ENCODE assay signal across 20 mouse cellular contexts in the genomic region with DNA sequence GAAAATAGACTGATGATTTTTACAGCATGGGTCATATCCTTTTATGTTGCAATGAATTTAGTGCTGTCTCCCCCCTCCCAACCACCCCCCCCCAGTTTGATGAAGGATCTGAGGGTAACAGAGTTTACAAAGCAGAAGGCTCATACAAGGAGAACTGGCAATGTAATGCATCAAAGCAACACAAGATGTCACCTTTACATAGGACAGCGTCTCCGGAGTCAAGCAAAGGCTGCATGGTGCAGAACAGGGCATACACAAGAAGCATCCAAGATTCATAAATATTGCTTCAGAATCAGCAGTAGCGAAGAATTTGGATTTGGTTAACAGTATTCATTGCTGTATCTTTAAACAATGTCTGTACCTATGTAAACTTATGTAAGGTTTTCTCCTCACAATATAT.
A peak's percentile ranks its signal among the peaks of the same experiment; 100 is the strongest.
DNase-seq lines count a peak whose midpoint lies in the region; ATAC-seq and TF ChIP-seq lines count a peak whose summit lies in the region.
"Had no signal": no experiment of that assay in that cellular context is flagged by ENCODE, and none has a peak within 500 bp of the region (broad histone marks: within the 10 kb centered on the region; RNA-seq: fewer than 3 reads in every experiment).

No protein-coding gene starts in this region.

- H3K36me3 ChIP-seq in forebrain, postnatal 0 days (ENCODE audit: insufficient read depth) = no peaks in the 10 kb centered on the region
- no peaks in the 10 kb centered on the region for H3K36me3 ChIP-seq in forebrain, embryonic 15.5 days
- H3K36me3 ChIP-seq: heart, embryonic 10.5 days; limb, embryonic 10.5 days; liver, embryonic 13.5 days; neural tube, embryonic 13.5 days had no signal

- H3K27me3 ChIP-seq in forebrain, postnatal 0 days (ENCODE audit: insufficient read depth, low read length) = no peaks in the 10 kb centered on the region
- no peaks in the 10 kb centered on the region for H3K27me3 ChIP-seq in forebrain, embryonic 15.5 days
- H3K27me3 ChIP-seq: liver, embryonic 13.5 days; neural tube, embryonic 13.5 days had no signal

- no peak overlapping the region for H3K4me3 ChIP-seq in forebrain, postnatal 0 days (ENCODE audit: low read depth, low read length)
- no peak overlapping the region for H3K4me3 ChIP-seq in forebrain, embryonic 15.5 days
- no peak overlapping the region for H3K4me3 ChIP-seq in left cerebral cortex, adult 2 months
- H3K4me3 ChIP-seq: heart, embryonic 10.5 days; limb, embryonic 10.5 days; liver, embryonic 13.5 days; neural tube, embryonic 13.5 days had no signal

- intact Hi-C loops in left cerebral cortex, adult 2 months (cut with DNase I) = no loop called here

- no peaks in the 10 kb centered on the region for H3K4me1 ChIP-seq in forebrain, postnatal 0 days (ENCODE audit: insufficient read depth)
- H3K4me1 ChIP-seq in forebrain, embryonic 15.5 days = no peaks in the 10 kb centered on the region
- H3K4me1 ChIP-seq: heart, embryonic 10.5 days; limb, embryonic 10.5 days; liver, embryonic 13.5 days; neural tube, embryonic 13.5 days had no signal

- ATAC-seq in forebrain, postnatal 0 days = peak; percentile 79
- ATAC-seq in forebrain, embryonic 15.5 days (replicated peaks) = no peak
- ATAC-seq: forebrain, embryonic 16.5 days; intestine, embryonic 16.5 days had no signal

- 86% methylated on average over 3 of the region's 3 CpGs for WGBS in forebrain, postnatal 0 days
- WGBS in forebrain, embryonic 15.5 days = 83% methylated on average over 3 of the region's 3 CpGs

- H3K9me3 ChIP-seq in forebrain, postnatal 0 days (ENCODE audit: low read length) = no peaks in the 10 kb centered on the region
- H3K9me3 ChIP-seq in forebrain, embryonic 15.5 days = no peaks in the 10 kb centered on the region
- H3K9me3 ChIP-seq: heart, embryonic 10.5 days; limb, embryonic 10.5 days; liver, embryonic 13.5 days; neural tube, embryonic 13.5 days had no signal

- H3K4me2 ChIP-seq in forebrain, postnatal 0 days (ENCODE audit: low read depth) = no peak overlapping the region
- no peak overlapping the region for H3K4me2 ChIP-seq in forebrain, embryonic 15.5 days (replicated peaks)
- H3K4me2 ChIP-seq: liver, embryonic 13.5 days; neural tube, embryonic 13.5 days had no signal

- DNase-seq in forebrain, postnatal 0 days = peak; percentile 58
- DNase-seq in left cerebral cortex, adult 2 months (ENCODE audit: extremely low spot score in 1 of 2, low spot score in 2 of 2) = no peak
- no peak for DNase-seq in left cerebral cortex, adult 8-10 months (ENCODE audit: low spot score in 2 of 2)
- peak; percentile 2 for DNase-seq in 416B (ENCODE audit: low read depth)
- peak; percentile 13 for DNase-seq in Muller cell, postnatal 12 days (ENCODE audit: inconsistent ontology term)
- DNase-seq in T-cell, adult 2 months (ENCODE audit: low spot score) = no peak
- DNase-seq in spleen, postnatal 36 days (ENCODE audit: low spot score in 2 of 2) = no peak
- DNase-seq: cerebellum, adult 9-10 months; gastrocnemius, postnatal 14 days; heart, postnatal 4 days; kidney, postnatal 36 days; liver, embryonic 13.5 days; thymus, adult 2 months had no signal

- no peak overlapping the region for H3K9ac ChIP-seq in forebrain, postnatal 0 days
- H3K9ac ChIP-seq in forebrain, embryonic 15.5 days (replicated peaks) = no peak overlapping the region
- H3K9ac ChIP-seq: liver, embryonic 13.5 days; neural tube, embryonic 13.5 days had no signal

- peak; percentile 59 for TF ChIP-seq CTCF in forebrain, postnatal 0 days (IDR thresholded peaks at IDR 0.05; ENCODE audit: low read depth)
- TF ChIP-seq CTCF in left cerebral cortex, adult 2 months (IDR thresholded peaks at IDR 0.05) = peak; percentile 41

- no peak overlapping the region for H3K27ac ChIP-seq in forebrain, postnatal 0 days (ENCODE audit: low read depth, low read length)
- no peak overlapping the region for H3K27ac ChIP-seq in forebrain, embryonic 15.5 days (replicated peaks)
- H3K27ac ChIP-seq in left cerebral cortex, adult 2 months = no peak overlapping the region
- H3K27ac ChIP-seq: heart, embryonic 10.5 days; limb, embryonic 10.5 days; liver, embryonic 13.5 days; macrophage; neural tube, embryonic 13.5 days had no signal

Comparison
In these comparisons a context has a peak if more than half of its experiments do, and no peak if none do; other contexts are left out.
1. DNase-seq: peak in forebrain, postnatal 0 days (single experiment), 416B (single experiment) and Muller cell, postnatal 12 days (single experiment); none in left cerebral cortex, adult 2 months (0 of 2), left cerebral cortex, adult 8-10 months (0 of 2), T-cell, adult 2 months (single experiment) and spleen, postnatal 36 days (0 of 2).